In the genomic region with DNA sequence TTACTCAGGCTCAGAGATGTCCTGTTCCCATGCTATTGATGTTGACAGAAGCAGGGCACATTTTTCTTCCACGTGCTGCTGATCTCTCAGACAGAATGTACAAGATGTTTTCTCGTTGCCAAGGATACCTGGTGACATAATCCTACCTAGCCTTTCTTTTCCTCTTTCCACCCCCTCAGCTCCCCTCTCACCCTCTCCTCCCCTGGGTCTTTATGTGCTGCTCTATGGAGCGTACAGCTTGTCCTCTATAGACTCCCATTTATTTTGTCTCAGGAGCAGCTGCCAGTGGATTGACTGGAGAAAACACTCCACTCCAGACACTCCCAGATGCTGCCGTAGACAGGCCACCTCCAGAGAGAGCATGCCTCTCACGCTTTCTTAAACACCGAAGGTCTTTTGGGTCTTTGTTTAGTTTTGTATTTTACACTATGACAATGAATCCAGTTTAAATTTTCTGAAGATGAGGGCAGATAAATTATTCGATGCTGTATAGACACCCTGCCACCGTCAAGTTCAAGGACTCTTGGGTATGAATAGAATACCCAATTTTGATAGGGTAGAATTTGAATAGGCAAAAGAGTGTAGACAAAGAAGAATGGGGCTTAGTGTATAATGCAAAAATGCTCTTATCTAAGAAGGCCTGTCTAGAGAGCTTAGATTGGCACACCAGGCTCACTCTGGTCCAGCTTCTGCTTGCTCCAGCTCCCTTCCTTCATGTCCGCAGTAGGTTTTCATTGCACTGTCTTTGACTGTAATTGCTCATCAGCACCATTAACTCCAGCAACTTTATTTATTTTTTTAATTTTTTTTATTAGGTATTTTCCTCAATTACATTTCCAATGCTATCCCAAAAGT, we compare ENCODE assay signal across 15 mouse cellular contexts.
DNase-seq lines count a peak whose midpoint lies in the region; ATAC-seq lines count a peak whose summit lies in the region.
"Had no signal": no experiment of that assay in that cellular context is flagged by ENCODE, and none has a peak within 500 bp of the region (broad histone marks: within the 10 kb centered on the region; RNA-seq: fewer than 3 reads in every experiment).

No protein-coding gene starts in this region.

- no peaks in the 10 kb centered on the region for H3K36me3 ChIP-seq in kidney, embryonic 15.5 days
- H3K36me3 ChIP-seq in hindbrain, embryonic 10.5 days = no peaks in the 10 kb centered on the region
- H3K36me3 ChIP-seq in midbrain, embryonic 14.5 days (ENCODE audit: control insufficient read depth, insufficient read depth, low read length) = no peaks in the 10 kb centered on the region
- H3K36me3 ChIP-seq in limb, embryonic 10.5 days = no peaks in the 10 kb centered on the region

- H3K9ac ChIP-seq in kidney, embryonic 15.5 days = no peak overlapping the region
- no peak overlapping the region for H3K9ac ChIP-seq in midbrain, embryonic 14.5 days (replicated peaks; ENCODE audit: low read length)

- H3K27me3 ChIP-seq in kidney, embryonic 15.5 days = no peaks in the 10 kb centered on the region
- H3K27me3 ChIP-seq in hindbrain, embryonic 10.5 days (ENCODE audit: insufficient read depth, poor library complexity, severe bottlenecking) = no peaks in the 10 kb centered on the region
- no peaks in the 10 kb centered on the region for H3K27me3 ChIP-seq in midbrain, embryonic 14.5 days (ENCODE audit: control insufficient read depth, insufficient read depth, low read length)
- no peaks in the 10 kb centered on the region for H3K27me3 ChIP-seq in limb, embryonic 10.5 days (ENCODE audit: low read depth, poor library complexity, severe bottlenecking)

- no peak overlapping the region for H3K4me2 ChIP-seq in kidney, embryonic 15.5 days
- no peak overlapping the region for H3K4me2 ChIP-seq in midbrain, embryonic 14.5 days (ENCODE audit: low read length)

- peaks cover 24% of the 10 kb centered on the region for H3K4me1 ChIP-seq in kidney, embryonic 15.5 days
- H3K4me1 ChIP-seq in hindbrain, embryonic 10.5 days (replicated peaks) = peaks cover 22% of the 10 kb centered on the region
- peaks cover 8% of the 10 kb centered on the region; the same call in 1 of the 2 replicates for H3K4me1 ChIP-seq in midbrain, embryonic 14.5 days (ENCODE audit: control insufficient read depth, insufficient read depth, low read length)
- peaks cover 10% of the 10 kb centered on the region for H3K4me1 ChIP-seq in limb, embryonic 10.5 days

- peak; percentile 84 for ATAC-seq in kidney, embryonic 15.5 days (replicated peaks; ENCODE audit: low FRiP score)
- ATAC-seq in midbrain, embryonic 14.5 days (ENCODE audit: low FRiP score, low TSS enrichment) = peak; percentile 40; the same call in 1 of the 2 replicates
- ATAC-seq in cerebellum, adult (ENCODE audit: insufficient number of reproducible peaks, low FRiP score, low TSS enrichment) = no peak

- no peak for DNase-seq in kidney, postnatal 4 days
- peak; percentile 46 for DNase-seq in embryo, embryonic 11 days
- DNase-seq in hindbrain, embryonic 10.5 days (ENCODE audit: low spot score) = peak; percentile 6
- peak; percentile 50 for DNase-seq in midbrain, embryonic 14.5 days
- no peak for DNase-seq in cerebellum, adult 9-11 months
- DNase-seq in limb, embryonic 10.5 days (ENCODE audit: low spot score) = no peak
- DNase-seq: cerebellum, adult 2 months; gastrocnemius, postnatal 14 days; heart, postnatal 10 days; kidney, adult 8-10 months; liver; thymus, postnatal 14 days had no signal

- WGBS in kidney, embryonic 15.5 days = 53% methylated on average over 9 of the region's 9 CpGs
- WGBS in hindbrain, embryonic 10.5 days = 51% methylated on average over 9 of the region's 9 CpGs
- 21% methylated on average over 9 of the region's 9 CpGs for WGBS in midbrain, embryonic 14.5 days
- WGBS in limb, embryonic 10.5 days = 90% methylated on average over 9 of the region's 9 CpGs

- no peak overlapping the region for H3K4me3 ChIP-seq in kidney, embryonic 15.5 days (replicated peaks)
- no peak overlapping the region for H3K4me3 ChIP-seq in hindbrain, embryonic 10.5 days
- no peak overlapping the region for H3K4me3 ChIP-seq in midbrain, embryonic 14.5 days (replicated peaks; ENCODE audit: low read depth, low read length)
- H3K4me3 ChIP-seq in limb, embryonic 10.5 days = no peak overlapping the region
- H3K4me3 ChIP-seq: left cerebral cortex, adult 2 months had no signal

- H3K27ac ChIP-seq in kidney, embryonic 15.5 days = no peak overlapping the region
- H3K27ac ChIP-seq in hindbrain, embryonic 10.5 days = no peak overlapping the region
- H3K27ac ChIP-seq in midbrain, embryonic 14.5 days (replicated peaks; ENCODE audit: low read depth, low read length) = no peak overlapping the region
- H3K27ac ChIP-seq in limb, embryonic 10.5 days = no peak overlapping the region
- H3K27ac ChIP-seq: left cerebral cortex, adult 2 months had no signal

- H3K9me3 ChIP-seq in kidney, embryonic 15.5 days (replicated peaks) = no peaks in the 10 kb centered on the region
- H3K9me3 ChIP-seq in hindbrain, embryonic 10.5 days = no peaks in the 10 kb centered on the region
- no peaks in the 10 kb centered on the region for H3K9me3 ChIP-seq in midbrain, embryonic 14.5 days (ENCODE audit: control insufficient read depth, low read length)
- no peaks in the 10 kb centered on the region for H3K9me3 ChIP-seq in limb, embryonic 10.5 days (replicated peaks)

Comparison
In these comparisons a context has a peak if more than half of its experiments do, and no peak if none do; other contexts are left out.
1. DNase-seq: peak in embryo, embryonic 11 days (single experiment), hindbrain, embryonic 10.5 days (single experiment) and midbrain, embryonic 14.5 days (single experiment); none in kidney, postnatal 4 days (0 of 2), cerebellum, adult 9-11 months (single experiment) and limb, embryonic 10.5 days (single experiment).